Mouse (Mus musculus): ENCODE results near the gene Bcl2l13.

Gene Bcl2l13

GRCm38 (mm10) chr6:120929421-120929820 lies 93.4 kb downstream of the Bcl2l13 start:
- DNase-seq (ENCODE audit: low read depth, low spot score) = no peak

- no peak for DNase-seq (ENCODE audit: low read depth, low spot score)
Measured at GRCm38 (mm10) chr6:120930450-120931306, 94.7 kb downstream of the Bcl2l13 start.

- DNase-seq (ENCODE audit: low read depth, low spot score) = no peak
Measured at GRCm38 (mm10) chr6:120932597-120932996, 96.6 kb downstream of the Bcl2l13 start.

- DNase-seq (ENCODE audit: low read depth, low spot score) = no peak
Measured at GRCm38 (mm10) chr6:120933670-120934069, 97.7 kb downstream of the Bcl2l13 start.

GRCm38 (mm10) chr6:120934176-120934575 lies 98.2 kb downstream of the Bcl2l13 start:
- DNase-seq (ENCODE audit: low read depth, low spot score) = no peak

GRCm38 (mm10) chr6:120937104-120937617 lies 101.1 kb downstream of the Bcl2l13 start:
- no peak for DNase-seq (ENCODE audit: low read depth, low spot score)

- no peak for DNase-seq (ENCODE audit: low read depth, low spot score)
Measured at GRCm38 (mm10) chr6:120937999-120938608, 102.1 kb downstream of the Bcl2l13 start.

GRCm38 (mm10) chr6:120938763-120939450 lies 102.9 kb downstream of the Bcl2l13 start:
- no peak for DNase-seq (ENCODE audit: low read depth, low spot score)

- no peak for DNase-seq (ENCODE audit: low read depth, low spot score)
Measured at GRCm38 (mm10) chr6:120939783-120940182, 103.8 kb downstream of the Bcl2l13 start.

- no peak for DNase-seq (ENCODE audit: low read depth, low spot score)
Measured at GRCm38 (mm10) chr6:120940446-120941083, 104.6 kb downstream of the Bcl2l13 start.

- no peak for DNase-seq (ENCODE audit: low read depth, low spot score)
Measured at GRCm38 (mm10) chr6:120941084-120941481, 105.1 kb downstream of the Bcl2l13 start.

GRCm38 (mm10) chr6:120941575-120941974 lies 105.6 kb downstream of the Bcl2l13 start:
- DNase-seq (ENCODE audit: low read depth, low spot score) = no peak

Data from mesoderm, embryonic 11.5 days (tissue).